Mouse (Mus musculus) liver, postnatal 0 days (tissue): ENCODE data around the gene Trf. TPM values are rescaled to one million over a fixed set of nuclear protein-coding genes. Genes with fewer than 3 reads are reported as not detected.
A peak's percentile ranks its signal among the peaks of the same experiment; 100 is the strongest.

Experiments
- ATAC-seq: fragments of 200-750 bp; cut with Nextera tagmentation; 2 replicates; pipeline ENCODE4 v1.8.0; 2017; ENCODE audit warnings: mild to moderate bottlenecking, moderate library complexity
- DNase-seq: peaks from one replicate; pipeline ENCODE4 v3.0.0-alpha.2; 2016
- H3K27ac ChIP-seq: fragments of 300-500 bp; sonication (generic); 2 replicates; pipeline ENCODE4 v1.5.1; 2014; ENCODE audit warnings: antibody characterized with exemption, moderate library complexity, mild to moderate bottlenecking, low read depth
- H3K27me3 ChIP-seq: fragments of 300-500 bp; sonication (generic); 2 replicates; pipeline ENCODE4 v1.6.1; 2014; ENCODE audit warnings: low read length, control low read depth, mixed read lengths; ENCODE audit not compliant: insufficient read depth
- H3K36me3 ChIP-seq: fragments of 300-500 bp; sonication (generic); replicated peaks from 2 replicates; pipeline ENCODE4 v1.6.1; 2014; ENCODE audit warnings: mild to moderate bottlenecking, control low read depth, low read length, moderate library complexity, mixed read lengths; ENCODE audit not compliant: insufficient read depth
- H3K4me1 ChIP-seq: fragments of 300-500 bp; sonication (generic); 2 replicates; pipeline ENCODE4 v1.6.1; 2014; ENCODE audit warnings: antibody characterized with exemption, mild to moderate bottlenecking, control low read depth; ENCODE audit not compliant: insufficient read depth
- H3K4me2 ChIP-seq: fragments of 300-500 bp; sonication (generic); 2 replicates; pipeline ENCODE4 v1.6.1; 2014; ENCODE audit warnings: low read depth, mild to moderate bottlenecking, low read length, moderate library complexity, mixed read lengths
- H3K4me3 ChIP-seq: fragments of 300-500 bp; sonication (generic); 2 replicates; pipeline ENCODE4 v1.5.1; 2014; ENCODE audit warnings: low read depth, low read length
- H3K9ac ChIP-seq: fragments of 300-500 bp; sonication (generic); replicated peaks from 2 replicates; pipeline ENCODE4 v1.6.1; 2014; ENCODE audit warnings: mild to moderate bottlenecking, moderate library complexity
- H3K9me3 ChIP-seq: fragments of 300-500 bp; sonication (generic); 2 replicates; pipeline ENCODE4 v1.6.1; 2016; ENCODE audit warnings: mild to moderate bottlenecking, control low read depth, low read length, mixed read lengths
- CTCF ChIP-seq: sonication (generic); IDR thresholded peaks from 2 replicates; pipeline ENCODE4 v1.5.1; 2016; ENCODE audit warnings: antibody characterized with exemption, low read depth
- EP300 ChIP-seq: IDR thresholded peaks from 2 replicates; pipeline ENCODE4 v1.6.1; 2016; ENCODE audit warnings: antibody characterized with exemption, low read depth, mild to moderate bottlenecking
- WGBS: fragments of 180-500 bp; shearing (Covaris S2); extraction: QIAGEN DNeasy Blood & Tissue Kit; methylation state at CpG from one replicate; pipeline ENCODE4 v1.1.7; 2014; ENCODE audit not compliant: insufficient replicate concordance; 5-methylcytosine and 5-hydroxymethylcytosine counted together
- polyA plus RNA-seq: library from polyadenylated mRNA; unstranded; fragments of >200 nt; fragmentation: Nextera tagmentation; extraction: Ambion mirVana; gene quantifications from 2 replicates; pipeline ENCODE4 v1.2.1, GENCODE M21; 2015

Gene Trf
- polyA plus RNA-seq, 1 experiment from 2014 or later, result 33,336 TPM

GRCm38 (mm10) chr9:103228370-103229003, 1.8 kb downstream of the Trf start:
- no peak for ATAC-seq
- peak overlapping the region; percentile 63 for H3K4me2 ChIP-seq
- H3K9me3 ChIP-seq, result no peaks in the 10 kb centered on the region
- H3K27me3 ChIP-seq, result no peaks in the 10 kb centered on the region
- TF ChIP-seq EP300 (no peak), CTCF (no peak)
- peak; percentile 40 for DNase-seq
- H3K4me1 ChIP-seq, result peaks cover 27% of the 10 kb centered on the region
- H3K36me3 ChIP-seq, result peaks cover 20% of the 10 kb centered on the region
- 54% methylated on average over 13 of the region's 13 CpGs for WGBS
- H3K4me3 ChIP-seq, result peak overlapping the region; percentile 56
- H3K27ac ChIP-seq, result peak overlapping the region; percentile 91
- H3K9ac ChIP-seq, result peak overlapping the region; percentile 66

GRCm38 (mm10) chr9:103227760-103228159, 2.5 kb downstream of the Trf start:
- Histone ChIP-seq H3K9ac (peak overlapping the region; percentile 66), H3K27ac (peak overlapping the region; percentile 91), H3K4me3 (peak overlapping the region; percentile 56), H3K4me1 (peaks cover 20% of the 10 kb centered on the region), H3K9me3 (no peaks in the 10 kb centered on the region), H3K27me3 (no peaks in the 10 kb centered on the region), H3K4me2 (peak overlapping the region; percentile 63), H3K36me3 (peaks cover 25% of the 10 kb centered on the region)
- TF ChIP-seq CTCF (no peak), EP300 (no peak)
- ATAC-seq, result no peak
- 68% methylated on average over 16 of the region's 16 CpGs for whole genome bisulfite sequencing
- DNase-seq, result no peak

- Histone ChIP-seq H3K27ac (no peak overlapping the region), H3K4me1 (peaks cover 13% of the 10 kb centered on the region), H3K36me3 (peaks cover 27% of the 10 kb centered on the region), H3K4me2 (peak overlapping the region; percentile 46), H3K9me3 (no peaks in the 10 kb centered on the region), H3K4me3 (0 out of 2 replicates have a peak overlapping the region, but pooled peaks have one; percentile 56), H3K9ac (peak overlapping the region; percentile 44), H3K27me3 (no peaks in the 10 kb centered on the region)
- WGBS, result 76% methylated on average over 15 of the region's 15 CpGs
- TF ChIP-seq EP300 (no peak), CTCF (no peak)
- DNase-seq, result no peak
- no peak for ATAC-seq
These were observed 3.4 kb downstream of the Trf start for GRCm38 (mm10) chr9:103226806-103227205.

GRCm38 (mm10) chr9:103225464-103225863, 4.8 kb downstream of the Trf start:
- peaks cover 34% of the 10 kb centered on the region for H3K36me3 ChIP-seq
- WGBS, result 42% methylated on average over 3 of the region's 3 CpGs
- DNase-seq, result peak; percentile 55

GRCm38 (mm10) chr9:103224721-103225120, 5.5 kb downstream of the Trf start:
- no peaks in the 10 kb centered on the region for H3K27me3 ChIP-seq
- 0 out of 2 replicates have a peak overlapping the region, but pooled peaks have one; percentile 5 for H3K27ac ChIP-seq
- no peaks in the 10 kb centered on the region for H3K4me1 ChIP-seq
- ATAC-seq (no peak), DNase-seq (no peak)
- TF ChIP-seq CTCF, result no peak
- TF ChIP-seq EP300, result no peak
- WGBS, result 73% methylated on average over 7 of the region's 7 CpGs
- H3K4me2 ChIP-seq, result no peak overlapping the region
- H3K4me3 ChIP-seq, result no peak overlapping the region
- H3K9ac ChIP-seq, result no peak overlapping the region
- peaks cover 36% of the 10 kb centered on the region for H3K36me3 ChIP-seq
- H3K9me3 ChIP-seq, result no peaks in the 10 kb centered on the region

More at GRCm38 (mm10) chr9:103225464-103225863, 4.8 kb downstream of the Trf start:
- no peak for TF ChIP-seq EP300
- peak; percentile 77 for TF ChIP-seq CTCF
- H3K27ac ChIP-seq, result no peak overlapping the region; the same call in 1 of the 2 replicates
- H3K9ac ChIP-seq, result 0 out of 2 replicates have a peak overlapping the region, but pooled peaks have one; percentile 11
- H3K9me3 ChIP-seq, result no peaks in the 10 kb centered on the region
- H3K27me3 ChIP-seq, result no peaks in the 10 kb centered on the region
- ATAC-seq, result peak; percentile 32
- H3K4me3 ChIP-seq, result no peak overlapping the region
- peaks cover under 1% of the 10 kb centered on the region for H3K4me1 ChIP-seq
- 0 out of 2 replicates have a peak overlapping the region, but pooled peaks have one; percentile 22 for H3K4me2 ChIP-seq

GRCm38 (mm10) chr9:103214281-103214680, 16.0 kb downstream of the Trf start:
- Histone ChIP-seq H3K27me3 (no peaks in the 10 kb centered on the region), H3K4me2 (no peak overlapping the region), H3K36me3 (peaks cover 30% of the 10 kb centered on the region), H3K4me3 (no peak overlapping the region), H3K27ac (no peak overlapping the region), H3K9me3 (no peaks in the 10 kb centered on the region), H3K4me1 (no peaks in the 10 kb centered on the region), H3K9ac (no peak overlapping the region)
- no peak for TF ChIP-seq CTCF
- TF ChIP-seq EP300, result no peak
- no peak for DNase-seq
- no peak for ATAC-seq
- WGBS, result 64% methylated on average over 6 of the region's 6 CpGs
